Mouse (Mus musculus) liver, adult 2 months (tissue): ENCODE measurements at regions not wholly inside any gene's neighbourhood (a gene's known extent, or its start where the extent isn't known, plus 50 kb on each side); places are given as distances from the start of the nearest gene placed in this dataset.

Experiments
- CTCF ChIP-seq: fragments of 200-500 bp; IDR thresholded peaks from 2 replicates; pipeline ENCODE4 v1.5.1; 2011; ENCODE audit warnings: low read depth, low read length, control low read depth
- POLR2A ChIP-seq: fragments of 200-500 bp; IDR thresholded peaks from 2 replicates; pipeline ENCODE4 v1.6.1; 2011; ENCODE audit warnings: low read length, control low read depth; ENCODE audit not compliant: insufficient read depth; ENCODE audit errors: extremely low read depth

DNA sequence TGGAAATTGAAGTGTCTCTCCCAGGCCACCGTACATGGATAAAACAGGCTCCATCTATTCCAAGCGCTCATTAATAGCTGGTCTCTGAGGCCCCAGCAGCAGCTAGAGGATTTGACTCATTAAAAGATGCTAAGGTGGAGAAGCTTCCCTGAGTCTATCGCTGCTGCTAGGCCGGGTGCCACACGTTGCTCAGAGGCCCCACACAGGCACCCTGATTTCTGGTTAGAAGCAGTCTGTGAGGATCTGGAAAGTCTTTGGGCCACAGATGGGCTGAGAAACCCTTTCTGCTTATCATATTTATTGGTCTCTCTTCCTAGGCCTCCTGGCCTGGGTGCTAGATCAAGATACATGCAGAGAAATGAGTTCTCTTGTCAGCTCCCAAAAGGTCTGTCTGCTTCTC lies 191.2 kb downstream of the Emx2 start:
- TF ChIP-seq POLR2A (no peak), CTCF (no peak)
